Comparison of ENCODE assay signal across 8 mouse cellular contexts in the genomic region with DNA sequence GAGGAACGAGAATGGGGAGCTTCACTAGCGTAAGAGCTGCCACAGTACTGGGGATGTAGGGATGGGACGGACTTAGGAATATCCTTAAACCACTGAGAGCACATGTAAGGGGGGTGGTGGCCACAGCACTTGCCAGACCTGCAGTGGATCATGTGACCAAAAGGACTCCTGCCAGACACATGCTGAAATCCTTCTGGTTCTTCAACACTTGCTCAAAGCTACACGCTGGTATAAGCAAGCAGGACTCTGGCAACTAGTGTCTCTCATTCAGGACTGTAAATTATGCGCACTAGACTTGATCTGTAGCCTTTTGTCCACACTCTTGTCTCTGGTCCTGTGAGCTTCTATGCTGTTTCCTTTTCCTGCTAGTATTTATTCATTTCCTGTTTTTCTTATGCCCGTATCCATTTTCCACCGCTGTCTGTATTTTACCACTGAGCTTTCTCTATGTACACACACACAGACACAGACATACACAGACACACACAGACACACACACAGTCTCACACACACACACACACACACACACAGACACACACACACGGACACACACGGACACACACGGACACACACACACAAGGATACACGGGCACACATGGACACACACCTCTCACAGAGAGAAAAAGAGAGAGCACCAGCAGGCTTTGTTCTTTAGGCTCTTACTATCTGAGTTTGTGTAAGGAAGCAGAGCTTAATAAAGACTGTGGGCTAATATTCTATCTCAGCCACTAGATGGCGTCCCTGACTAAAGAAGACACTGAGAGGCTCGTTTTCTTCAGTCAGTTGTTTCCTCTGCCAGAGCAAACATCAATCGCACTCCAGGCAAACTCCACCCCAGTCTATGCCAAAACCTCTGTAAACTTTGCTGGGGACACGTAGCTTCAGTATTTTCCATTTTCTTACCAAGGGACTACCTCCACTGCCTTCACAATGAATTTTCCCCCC.
DNase-seq lines count a peak whose midpoint lies in the region; ATAC-seq lines count a peak whose summit lies in the region.

No protein-coding gene starts in this region.

- peak overlapping the region; percentile 24; the same call in 1 of the 2 replicates for H3K4me2 ChIP-seq in embryonic facial prominence, embryonic 12.5 days (replicated peaks)
- H3K4me2 ChIP-seq in heart, embryonic 13.5 days: peak overlapping the region; percentile 49
- H3K4me2 ChIP-seq in kidney, embryonic 16.5 days (replicated peaks; ENCODE audit: low read depth, low read length): no peak overlapping the region; the same call in 1 of the 2 replicates
- no peak overlapping the region for H3K4me2 ChIP-seq in limb, embryonic 15.5 days
- H3K4me2 ChIP-seq in neural tube, embryonic 11.5 days (ENCODE audit: low read depth): no peak overlapping the region

- no peaks in the 10 kb centered on the region for H3K9me3 ChIP-seq in embryonic facial prominence, embryonic 12.5 days
- H3K9me3 ChIP-seq in heart, embryonic 13.5 days: no peaks in the 10 kb centered on the region
- H3K9me3 ChIP-seq in kidney, embryonic 16.5 days (ENCODE audit: low read length): no peaks in the 10 kb centered on the region
- H3K9me3 ChIP-seq in limb, embryonic 15.5 days: no peaks in the 10 kb centered on the region
- no peaks in the 10 kb centered on the region for H3K9me3 ChIP-seq in neural tube, embryonic 11.5 days (ENCODE audit: control insufficient read depth, low read length)

- peak overlapping the region; percentile 12; the same call in 1 of the 2 replicates for H3K9ac ChIP-seq in embryonic facial prominence, embryonic 12.5 days
- H3K9ac ChIP-seq in heart, embryonic 13.5 days: peak overlapping the region; percentile 60
- H3K9ac ChIP-seq in kidney, embryonic 16.5 days (replicated peaks; ENCODE audit: low read length): no peak overlapping the region
- H3K9ac ChIP-seq in limb, embryonic 15.5 days: no peak overlapping the region
- H3K9ac ChIP-seq in neural tube, embryonic 11.5 days (ENCODE audit: low read length): no peak overlapping the region

- H3K4me3 ChIP-seq in embryonic facial prominence, embryonic 12.5 days: no peak overlapping the region
- H3K4me3 ChIP-seq in heart, embryonic 13.5 days: no peak overlapping the region
- H3K4me3 ChIP-seq in kidney, embryonic 16.5 days (ENCODE audit: low read length): no peak overlapping the region
- H3K4me3 ChIP-seq in limb, embryonic 15.5 days: no peak overlapping the region
- no peak overlapping the region for H3K4me3 ChIP-seq in neural tube, embryonic 11.5 days (ENCODE audit: low read depth, low read length)

- H3K36me3 ChIP-seq in embryonic facial prominence, embryonic 12.5 days: no peaks in the 10 kb centered on the region
- no peaks in the 10 kb centered on the region for H3K36me3 ChIP-seq in heart, embryonic 13.5 days
- H3K36me3 ChIP-seq in kidney, embryonic 16.5 days (ENCODE audit: insufficient read depth, low read length): no peaks in the 10 kb centered on the region
- no peaks in the 10 kb centered on the region for H3K36me3 ChIP-seq in limb, embryonic 15.5 days
- H3K36me3 ChIP-seq in neural tube, embryonic 11.5 days (ENCODE audit: control insufficient read depth, insufficient read depth, low read length): no peaks in the 10 kb centered on the region

- ATAC-seq in embryonic facial prominence, embryonic 12.5 days (ENCODE audit: insufficient number of reproducible peaks, insufficient read depth, low FRiP score, low TSS enrichment): peak; percentile 49; the same call in 1 of the 2 replicates
- ATAC-seq in heart, embryonic 13.5 days (ENCODE audit: extremely low read depth, insufficient number of reproducible peaks, low FRiP score, low TSS enrichment): no peak
- peak; percentile 67 for ATAC-seq in kidney, embryonic 16.5 days (ENCODE audit: low FRiP score, low TSS enrichment)
- peak; percentile 74; the same call in 1 of the 2 replicates for ATAC-seq in limb, embryonic 15.5 days (ENCODE audit: insufficient number of reproducible peaks, low FRiP score, low TSS enrichment, low read depth)
- ATAC-seq in neural tube, embryonic 11.5 days (ENCODE audit: insufficient read depth, low FRiP score, low TSS enrichment): peak; percentile 84
- ATAC-seq in monocyte, adult 5-6 weeks (replicated peaks; ENCODE audit: insufficient number of reproducible peaks, low FRiP score, low TSS enrichment, poor library complexity, severe bottlenecking): no peak

- 38% methylated on average over 15 of the region's 15 CpGs for WGBS in embryonic facial prominence, embryonic 12.5 days
- 27% methylated on average over 15 of the region's 15 CpGs for WGBS in heart, embryonic 13.5 days
- WGBS in kidney, embryonic 16.5 days: 35% methylated on average over 15 of the region's 15 CpGs
- WGBS in limb, embryonic 15.5 days: 35% methylated on average over 15 of the region's 15 CpGs
- WGBS in neural tube, embryonic 11.5 days: 39% methylated on average over 15 of the region's 15 CpGs

- H3K4me1 ChIP-seq in embryonic facial prominence, embryonic 12.5 days: peaks cover 5% of the 10 kb centered on the region; the same call in 1 of the 2 replicates
- no peaks in the 10 kb centered on the region for H3K4me1 ChIP-seq in heart, embryonic 13.5 days
- H3K4me1 ChIP-seq in kidney, embryonic 16.5 days (ENCODE audit: insufficient read depth, low read length): peaks cover 14% of the 10 kb centered on the region
- H3K4me1 ChIP-seq in limb, embryonic 15.5 days: peaks cover 11% of the 10 kb centered on the region; the same call in 1 of the 2 replicates
- no peaks in the 10 kb centered on the region for H3K4me1 ChIP-seq in neural tube, embryonic 11.5 days (ENCODE audit: control insufficient read depth, insufficient read depth, low read length)

- 0 out of 2 replicates have a peak, but pooled peaks cover 5% of the 10 kb centered on the region for H3K27me3 ChIP-seq in embryonic facial prominence, embryonic 12.5 days
- H3K27me3 ChIP-seq in heart, embryonic 13.5 days (replicated peaks): no peaks in the 10 kb centered on the region
- no peaks in the 10 kb centered on the region for H3K27me3 ChIP-seq in kidney, embryonic 16.5 days (ENCODE audit: insufficient read depth, low read length)
- H3K27me3 ChIP-seq in limb, embryonic 15.5 days: no peaks in the 10 kb centered on the region
- H3K27me3 ChIP-seq in neural tube, embryonic 11.5 days (ENCODE audit: control insufficient read depth, insufficient read depth, low read length): no peaks in the 10 kb centered on the region

- DNase-seq in 416B (ENCODE audit: low read depth) (peak; percentile 80), WW6 (ENCODE audit: low read depth, low spot score) (peak; percentile 28)
- peak; percentile 69 for DNase-seq in neural tube, embryonic 11.5 days (ENCODE audit: low spot score)

- H3K27ac ChIP-seq in embryonic facial prominence, embryonic 12.5 days: no peak overlapping the region
- H3K27ac ChIP-seq in heart, embryonic 13.5 days (replicated peaks): no peak overlapping the region
- 0 out of 2 replicates have a peak overlapping the region, but pooled peaks have one; percentile 36 for H3K27ac ChIP-seq in kidney, embryonic 16.5 days (ENCODE audit: low read length)
- H3K27ac ChIP-seq in limb, embryonic 15.5 days: no peak overlapping the region
- no peak overlapping the region for H3K27ac ChIP-seq in neural tube, embryonic 11.5 days (ENCODE audit: low read depth, low read length)

Comparison
In these comparisons a context has a peak if more than half of its experiments do, and no peak if none do; other contexts are left out.
1. DNase-seq: peak in every context shown above with its lines; median percentile 80 in 416B; 69 in neural tube, embryonic 11.5 days; 28 in WW6.
2. ATAC-seq: peak in embryonic facial prominence, embryonic 12.5 days (single experiment), kidney, embryonic 16.5 days (single experiment), limb, embryonic 15.5 days (single experiment) and neural tube, embryonic 11.5 days (single experiment); none in heart, embryonic 13.5 days (single experiment) and monocyte, adult 5-6 weeks (single experiment).
3. H3K4me2 ChIP-seq: peak in embryonic facial prominence, embryonic 12.5 days (single experiment) and heart, embryonic 13.5 days (single experiment); none in kidney, embryonic 16.5 days (single experiment), limb, embryonic 15.5 days (single experiment) and neural tube, embryonic 11.5 days (single experiment).
4. H3K9ac ChIP-seq: peak in embryonic facial prominence, embryonic 12.5 days (single experiment) and heart, embryonic 13.5 days (single experiment); none in kidney, embryonic 16.5 days (single experiment), limb, embryonic 15.5 days (single experiment) and neural tube, embryonic 11.5 days (single experiment).